Mouse (Mus musculus) liver, adult 2 months (tissue): ENCODE measurements around the gene Iqca.

Source experiments
- CTCF ChIP-seq: fragments of 200-500 bp; IDR thresholded peaks from 2 replicates; pipeline ENCODE4 v1.5.1; 2011; ENCODE audit warnings: low read depth, low read length, control low read depth
- POLR2A ChIP-seq: fragments of 200-500 bp; IDR thresholded peaks from 2 replicates; pipeline ENCODE4 v1.6.1; 2011; ENCODE audit warnings: low read length, control low read depth; ENCODE audit not compliant: insufficient read depth; ENCODE audit errors: extremely low read depth

DNA sequence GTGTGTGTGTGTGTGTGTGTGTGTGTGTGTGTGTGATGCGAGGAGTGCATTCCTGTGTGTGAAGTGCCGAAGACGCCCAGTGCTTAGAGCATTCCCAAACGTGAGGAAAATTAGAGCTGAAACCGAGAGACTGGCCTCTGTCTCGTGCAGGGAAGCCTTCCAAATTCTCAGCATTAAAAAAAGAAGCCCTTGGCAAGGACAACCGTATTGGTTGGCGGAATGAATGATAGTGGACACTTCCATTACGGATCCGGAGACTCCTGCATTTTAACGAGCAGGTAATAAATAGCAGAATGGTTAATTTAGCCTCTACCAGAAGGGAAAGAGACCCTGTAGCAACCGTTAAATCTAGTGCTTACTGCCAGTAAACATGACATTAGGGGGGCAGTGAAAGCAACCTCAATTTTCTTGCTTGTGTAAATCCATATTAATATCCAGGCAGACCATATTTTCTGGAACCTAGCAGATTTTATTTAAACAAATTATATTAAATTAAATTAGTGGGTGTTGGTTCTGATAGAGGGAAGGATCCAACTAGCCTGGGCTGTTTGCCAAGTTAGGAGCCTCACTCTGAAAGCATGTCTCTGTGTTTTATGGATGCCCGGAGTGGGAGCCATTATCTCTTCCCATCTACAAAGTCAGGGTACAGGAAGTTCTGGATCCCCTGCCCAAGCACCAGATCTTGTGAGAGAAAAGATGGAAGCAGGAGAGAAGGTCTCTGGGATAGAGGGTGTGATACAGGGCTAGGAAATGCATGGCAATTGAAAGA, 81.2 kb downstream of the Iqca start:
- TF ChIP-seq CTCF (no peak), POLR2A (no peak)
